Mouse (Mus musculus): ENCODE data around the gene 4930518I15Rik.

DNA sequence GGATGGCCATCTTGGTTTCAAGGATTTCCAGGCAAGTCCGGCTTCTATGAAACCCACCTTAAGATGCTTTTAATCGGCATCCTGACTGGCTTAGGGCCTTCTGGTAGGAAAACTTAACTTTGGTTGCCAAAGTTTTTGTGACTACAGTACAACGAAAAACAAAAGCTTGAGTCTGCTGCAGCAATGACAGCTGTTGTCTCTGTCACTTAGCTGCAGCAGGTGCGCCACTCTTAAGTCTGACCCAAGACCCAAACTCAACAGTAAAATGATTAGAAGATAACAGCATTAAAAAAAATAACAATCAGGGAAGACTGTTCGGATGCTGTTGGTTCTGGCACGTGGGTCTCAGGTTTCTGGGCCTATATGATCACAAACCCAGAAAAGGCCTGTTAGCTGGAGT is 18.9 kb downstream of the 4930518I15Rik start:
- TF ChIP-seq POLR2A (IDR thresholded peaks at IDR 0.05; ENCODE audit: low read depth, low read length) (no peak), ZMIZ1 (IDR thresholded peaks at IDR 0.05; ENCODE audit: low read depth, low read length) (no peak), TCF12 (IDR thresholded peaks at IDR 0.05; ENCODE audit: low read depth, low read length) (no peak), CTCF (conservative IDR thresholded peaks at IDR 0.05 in 1 of 2, IDR thresholded peaks at IDR 0.05 in 1 of 2; ENCODE audit: low read depth in 2 of 2, low read length in 2 of 2) (no peak), USF2 (conservative IDR thresholded peaks at IDR 0.05; ENCODE audit: low read depth, low read length) (no peak)

Data from CH12.LX (cell line).